Mouse (Mus musculus): ENCODE results near the gene Fhad1.

- TF ChIP-seq CTCF (IDR thresholded peaks at IDR 0.05; ENCODE audit: low read depth) (no peak), EP300 (optimal IDR thresholded peaks at IDR 0.05) (no peak)
Observed at GRCm38 (mm10) chr4:141957740-141958139, 57.1 kb downstream of the Fhad1 start.

All from stomach, postnatal 0 days (tissue).